Mouse (Mus musculus) B cell, adult 2 months (primary cell): ENCODE results near the gene Cdrt4.

Experiments
- DNase-seq, 2 experiments: peaks; one replicate each; pipeline ENCODE4 v3.0.0; 2022

Cdrt4 gene

DNA sequence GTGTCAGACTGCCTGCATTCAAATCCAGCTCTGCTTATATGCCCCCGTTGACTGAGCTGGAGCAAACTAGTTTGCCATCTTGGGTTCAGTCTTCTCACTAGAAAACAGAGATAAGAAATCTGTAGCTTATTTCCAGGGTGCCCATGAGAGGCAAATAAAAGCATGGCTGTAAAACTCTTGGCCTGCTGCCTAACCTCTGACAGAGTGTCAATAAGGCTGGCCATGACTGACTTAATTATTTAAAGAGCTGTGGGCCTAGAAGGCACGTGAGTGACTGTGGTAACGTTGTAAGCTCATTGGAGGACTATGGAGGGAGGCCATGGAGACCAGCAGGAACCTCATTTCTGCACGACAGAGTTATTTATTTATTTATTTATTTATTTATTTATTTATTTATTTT, 5.5 kb upstream of the Cdrt4 start:
- no peak for DNase-seq

DNA sequence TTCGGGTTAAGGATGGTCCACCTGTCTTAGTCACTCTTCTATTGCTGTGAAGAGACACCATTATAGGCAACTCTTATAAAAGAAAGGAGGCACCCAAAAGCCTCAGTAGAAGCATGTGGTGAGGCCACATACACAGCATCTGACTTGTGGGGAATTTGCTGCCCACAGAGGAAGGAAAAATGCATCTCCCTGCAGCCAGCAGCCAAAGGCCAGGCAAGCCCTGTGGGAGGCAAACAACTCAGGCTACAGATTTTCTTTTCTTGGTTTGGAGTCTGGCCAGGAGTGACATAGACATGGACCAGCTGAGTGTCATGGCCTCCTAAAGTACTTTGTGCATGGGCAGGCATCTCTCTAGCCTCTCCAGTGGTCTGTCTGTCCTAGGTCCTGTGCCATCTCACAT, 1.4 kb upstream of the Cdrt4 start:
- no peak for DNase-seq

GRCm38 (mm10) chr11:62954766-62955165, 3.8 kb downstream of the Cdrt4 start:
- no peak for DNase-seq

DNA sequence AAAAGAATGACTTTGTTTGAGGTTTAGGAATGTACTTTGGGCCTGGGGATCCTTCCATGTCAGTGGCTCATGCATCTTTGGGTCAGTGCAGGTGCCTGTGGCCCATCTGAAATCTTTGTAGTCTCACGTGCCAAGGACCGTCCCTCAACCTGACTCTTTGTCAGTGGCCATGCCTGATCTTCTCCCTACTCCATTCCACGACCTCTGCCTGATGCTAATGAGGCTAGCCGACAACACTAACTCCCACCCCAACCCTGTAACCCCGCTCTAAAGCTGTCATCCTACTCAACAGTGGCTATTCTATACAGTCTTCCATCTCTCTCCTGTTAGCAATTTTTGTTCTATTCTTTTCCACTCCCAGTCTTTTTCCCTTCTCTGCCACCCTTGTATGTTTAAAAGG, 4.2 kb downstream of the Cdrt4 start:
- DNase-seq, result no peak

GRCm38 (mm10) chr11:62955776-62956175, 4.8 kb downstream of the Cdrt4 start:
- DNase-seq, result no peak

DNA sequence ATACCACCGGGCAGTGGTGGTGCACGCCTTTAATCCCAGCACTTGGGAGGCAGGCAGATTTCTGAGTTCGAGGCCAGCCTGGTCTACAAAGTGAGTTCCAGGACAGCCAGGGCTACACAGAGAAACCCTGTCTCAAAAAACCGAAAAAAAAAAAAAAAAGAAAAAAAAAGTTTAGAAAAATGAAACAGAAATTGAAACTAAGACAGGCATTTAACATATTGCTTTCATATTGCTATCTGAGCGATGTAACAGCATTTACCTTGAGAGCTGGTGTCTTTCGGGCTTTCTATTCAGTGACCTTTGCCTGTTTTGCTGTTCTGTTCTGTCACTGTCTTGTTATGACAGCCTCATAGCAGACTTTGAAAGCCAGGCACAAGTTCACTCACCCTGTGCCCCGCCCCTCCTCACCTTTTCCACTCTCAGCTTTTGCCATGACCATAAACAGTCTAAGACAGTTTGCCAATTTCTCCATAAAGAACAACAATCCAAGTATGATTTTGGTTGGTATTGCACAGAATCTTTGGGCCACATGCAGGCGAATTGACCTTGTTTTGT, 6.7 kb downstream of the Cdrt4 start:
- no peak for DNase-seq

DNA sequence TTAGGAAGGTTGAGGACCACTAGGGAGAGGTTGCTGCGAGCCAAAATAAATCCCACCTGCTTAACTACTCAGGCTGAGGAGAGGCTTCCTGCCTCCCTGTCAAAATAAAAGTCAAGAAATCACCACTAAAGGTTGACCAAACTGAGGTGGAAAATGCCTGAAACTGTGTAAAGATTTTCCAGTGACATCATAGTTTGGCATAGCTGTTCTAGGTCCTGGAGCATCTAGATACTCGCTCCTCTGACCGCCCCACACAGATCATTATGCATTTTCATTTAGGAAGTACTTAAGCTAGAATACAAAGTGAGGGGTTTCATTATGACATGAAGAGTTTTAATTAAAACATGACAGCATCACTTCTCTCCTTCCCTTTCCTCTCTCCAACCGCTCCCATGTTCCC, 12.3 kb downstream of the Cdrt4 start:
- no peak for DNase-seq

GRCm38 (mm10) chr11:62966424-62966764, 15.4 kb downstream of the Cdrt4 start:
- no peak for DNase-seq

DNA sequence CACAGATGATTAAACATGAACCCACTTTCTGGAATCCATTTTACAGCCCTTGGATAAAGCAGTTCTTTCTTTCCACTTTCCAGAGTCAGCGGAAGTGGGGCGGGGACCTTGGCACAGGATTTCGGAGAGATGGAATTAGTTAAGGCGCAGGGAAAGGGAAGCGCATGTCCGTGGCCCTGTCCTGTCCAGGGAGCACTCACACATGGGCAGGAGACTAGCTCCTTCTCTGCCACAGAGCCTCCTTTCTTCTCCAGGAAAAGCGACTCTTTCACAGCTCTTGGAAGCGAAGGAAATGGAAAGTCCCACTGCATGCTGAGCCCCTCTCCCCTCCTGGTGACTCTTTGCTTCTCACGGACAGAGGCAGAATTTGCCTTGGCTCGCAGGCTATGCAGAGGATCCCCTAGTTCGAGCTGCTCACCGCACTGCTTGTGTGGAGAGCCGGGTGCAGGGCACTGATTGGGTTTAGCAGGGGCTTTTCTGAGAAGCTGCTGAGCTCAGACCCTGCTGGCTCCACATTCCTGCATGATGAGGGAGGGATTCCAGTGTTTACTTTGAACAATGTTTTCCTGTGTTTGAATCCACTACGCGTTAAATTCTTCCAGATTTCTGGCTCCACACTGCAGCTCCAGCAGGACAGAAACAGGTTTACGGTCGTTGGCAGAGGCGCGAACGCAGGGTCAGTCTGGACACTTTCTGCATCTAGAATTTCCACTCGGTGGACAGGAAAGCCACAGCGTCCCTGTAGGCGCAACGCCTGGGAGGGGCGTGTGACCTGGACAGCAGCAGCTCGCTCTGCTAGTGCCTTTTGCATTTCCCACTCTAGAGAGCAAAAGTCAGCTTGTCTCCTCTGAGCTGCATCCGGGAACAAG, 16.0 kb downstream of the Cdrt4 start:
- no peak for DNase-seq

- DNase-seq, result no peak
Observed at GRCm38 (mm10) chr11:62977176-62977575, 26.2 kb downstream of the Cdrt4 start.

DNA sequence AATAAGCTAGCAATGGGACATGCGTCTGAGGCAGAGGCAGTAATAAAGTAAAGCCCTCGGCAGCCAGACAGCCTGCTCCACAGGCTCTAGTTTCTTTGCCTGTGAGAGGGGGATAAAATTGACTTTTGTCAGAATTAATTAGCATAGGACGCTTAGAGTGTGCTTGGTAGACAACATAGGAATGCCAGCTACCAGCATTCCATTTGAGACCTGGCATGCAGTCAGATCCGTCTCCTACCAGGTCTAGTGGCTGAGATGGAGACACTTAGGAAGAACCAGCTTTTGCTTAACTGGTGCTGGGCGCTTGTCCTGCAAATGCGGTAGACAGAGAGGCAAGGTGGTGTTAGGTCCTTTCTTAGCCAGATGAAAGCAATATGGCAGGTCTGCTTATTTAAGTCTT, 27.9 kb downstream of the Cdrt4 start:
- DNase-seq, result no peak

DNA sequence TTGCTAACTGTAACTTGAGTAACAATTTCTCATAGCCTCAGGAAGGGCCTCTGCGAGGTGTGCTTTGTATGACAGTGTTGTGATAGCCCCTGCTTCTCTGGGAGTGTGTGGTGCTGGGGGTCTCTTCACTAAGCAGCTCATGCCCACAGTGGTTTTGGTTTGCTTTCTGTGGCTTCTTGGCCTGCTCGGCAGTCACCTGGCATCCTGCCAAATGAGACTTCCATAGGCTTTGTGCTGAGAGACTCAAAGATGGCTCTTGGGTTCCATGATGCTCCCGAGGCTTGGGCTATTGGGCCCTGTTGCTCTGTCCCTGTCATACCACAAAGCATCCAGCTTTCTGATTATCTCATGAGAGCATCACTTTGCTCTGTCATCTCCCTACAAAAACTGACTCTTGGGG, 30.7 kb downstream of the Cdrt4 start:
- no peak for DNase-seq

- DNase-seq, result no peak
Observed at GRCm38 (mm10) chr11:62983793-62984192, 32.8 kb downstream of the Cdrt4 start.

- no peak for DNase-seq
Observed at GRCm38 (mm10) chr11:62984365-62984764, 33.4 kb downstream of the Cdrt4 start.

DNA sequence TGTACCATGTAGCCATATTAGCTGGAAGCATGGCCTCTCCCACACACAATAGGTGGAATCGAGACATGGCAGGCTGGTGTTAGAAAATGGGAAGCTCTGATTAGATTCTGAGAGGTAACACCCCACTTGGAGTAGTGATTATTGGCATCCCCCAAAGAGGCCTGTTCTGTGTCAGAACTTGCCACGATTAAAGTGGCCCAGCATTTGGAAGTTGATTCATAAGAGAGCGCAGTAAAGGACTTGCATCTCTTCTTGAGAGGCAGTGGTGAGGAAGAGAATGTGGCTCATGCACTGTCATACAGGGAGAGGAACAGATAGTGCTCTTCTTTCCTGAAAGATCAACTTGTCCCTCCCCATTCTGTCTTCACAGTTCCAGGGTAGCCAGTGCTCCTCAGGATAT, 34.1 kb downstream of the Cdrt4 start:
- no peak for DNase-seq

GRCm38 (mm10) chr11:62986578-62986977, 35.6 kb downstream of the Cdrt4 start:
- DNase-seq, result no peak

DNA sequence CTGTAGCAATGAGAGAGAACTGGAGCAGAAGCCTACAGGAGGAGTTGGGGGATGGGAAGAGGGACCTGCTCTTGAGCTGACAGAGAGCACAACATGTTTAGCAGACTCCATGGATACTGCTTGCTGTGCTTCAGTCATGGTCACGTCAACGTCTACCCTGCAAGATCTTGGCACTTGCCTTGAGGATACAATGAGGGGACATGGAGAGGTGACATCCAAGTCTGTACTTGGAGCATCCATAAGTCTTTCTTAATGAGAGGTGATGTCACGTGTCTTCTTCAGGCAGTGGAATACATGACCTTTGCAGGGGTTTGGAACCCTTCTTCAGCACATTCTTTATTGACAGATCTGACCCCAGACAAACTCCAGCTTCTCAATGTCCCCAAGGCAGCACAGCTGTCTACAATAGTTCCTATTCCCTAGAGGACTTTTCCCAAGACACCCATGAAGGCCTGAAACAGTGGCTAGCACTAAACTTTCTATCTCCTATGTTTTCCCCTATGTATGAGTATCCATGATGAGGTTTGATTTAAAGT, 39.2 kb downstream of the Cdrt4 start:
- DNase-seq, result no peak

GRCm38 (mm10) chr11:62990811-62991210, 39.8 kb downstream of the Cdrt4 start:
- no peak for DNase-seq

GRCm38 (mm10) chr11:62992545-62993242, 41.7 kb downstream of the Cdrt4 start:
- DNase-seq, result no peak

DNA sequence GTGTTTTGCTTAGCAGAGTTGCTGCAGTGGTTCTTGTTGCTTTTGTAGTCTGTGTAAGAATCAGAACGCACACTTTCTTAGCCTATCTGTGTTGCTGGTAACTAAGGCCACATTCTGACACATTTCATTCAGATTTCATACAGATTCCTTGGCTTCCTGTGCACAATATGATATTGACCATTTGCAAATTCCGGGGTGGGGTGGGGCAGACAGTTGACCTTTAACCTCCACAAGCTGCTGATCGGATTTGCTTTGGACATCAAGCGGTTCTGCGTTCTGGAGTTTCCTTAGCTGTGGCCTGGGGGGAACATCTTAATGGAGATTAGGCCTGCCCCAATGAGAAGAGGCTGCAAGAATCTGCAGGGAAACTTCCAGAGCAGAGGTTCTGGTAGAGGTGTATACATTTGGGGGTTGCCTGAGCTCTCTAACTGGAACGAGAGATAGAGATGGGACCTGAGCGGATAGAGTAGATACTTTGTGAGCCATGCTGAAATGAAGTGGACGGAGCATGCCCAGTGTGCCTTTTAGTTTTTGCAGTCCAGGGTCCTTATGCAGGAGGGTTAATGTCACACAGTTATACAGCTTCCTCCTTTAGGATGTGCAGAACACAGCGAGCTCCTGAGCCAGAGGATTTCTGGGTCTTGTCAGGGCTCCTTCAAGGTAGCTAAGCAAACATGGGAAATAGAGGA, 44.2 kb downstream of the Cdrt4 start:
- no peak for DNase-seq

- no peak for DNase-seq
Observed at GRCm38 (mm10) chr11:62995755-62996521, 44.9 kb downstream of the Cdrt4 start.

DNA sequence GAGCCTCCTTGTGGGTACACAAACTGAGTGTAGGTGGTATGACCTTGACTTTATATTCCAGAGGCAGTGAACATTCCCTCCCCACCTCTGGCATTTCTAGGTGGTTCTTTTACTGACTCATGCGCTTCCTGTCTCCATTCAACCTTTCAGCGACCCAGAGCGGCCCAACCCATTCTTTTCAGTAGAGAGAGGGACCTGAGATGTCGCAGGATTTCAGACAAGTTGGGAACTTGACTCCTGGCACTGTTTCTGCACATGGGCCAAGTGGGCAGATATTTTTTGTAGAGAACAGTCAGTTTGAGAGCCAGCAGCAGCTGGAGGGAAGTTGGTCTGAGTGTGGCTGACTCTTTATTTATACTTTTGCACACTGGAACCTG, 45.5 kb downstream of the Cdrt4 start:
- no peak for DNase-seq
